ENCODE assay signal across 8 mouse cellular contexts in the genomic region with DNA sequence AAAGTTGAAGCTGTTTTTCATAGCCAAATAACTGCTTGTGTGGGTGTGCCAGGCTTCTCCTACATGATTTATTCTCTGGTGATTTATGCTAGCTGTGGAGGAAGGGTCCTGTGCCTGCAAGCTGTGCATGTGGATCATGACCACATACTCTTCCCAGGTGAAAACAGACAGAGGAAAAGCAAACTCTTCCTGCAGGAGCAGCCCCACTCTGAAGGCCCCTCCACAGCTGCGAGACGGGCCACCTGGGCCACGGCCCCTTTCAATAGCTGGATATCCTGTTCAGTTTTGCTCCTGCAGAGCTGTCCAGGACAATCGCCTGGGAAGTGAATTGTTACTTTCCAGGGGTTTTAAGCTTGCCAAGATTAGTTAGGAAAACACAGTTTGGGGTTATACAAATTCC.
DNase-seq lines count a peak whose midpoint lies in the region; ATAC-seq and TF ChIP-seq lines count a peak whose summit lies in the region.

No protein-coding gene starts in this region.

- H3K27me3 ChIP-seq in intestine, embryonic 16.5 days (replicated peaks; ENCODE audit: control insufficient read depth, insufficient read depth, low read length) = no peaks in the 10 kb centered on the region
- H3K27me3 ChIP-seq in intestine, postnatal 0 days (replicated peaks; ENCODE audit: control insufficient read depth, insufficient read depth, low read length) = no peaks in the 10 kb centered on the region
- H3K27me3 ChIP-seq in embryonic facial prominence, embryonic 14.5 days (replicated peaks; ENCODE audit: control insufficient read depth, insufficient read depth, low read length) = no peaks in the 10 kb centered on the region
- H3K27me3 ChIP-seq in forebrain, postnatal 0 days (ENCODE audit: insufficient read depth, low read length) = no peaks in the 10 kb centered on the region

- H3K4me2 ChIP-seq in intestine, embryonic 16.5 days (ENCODE audit: low read depth, low read length) = no peak overlapping the region
- no peak overlapping the region for H3K4me2 ChIP-seq in intestine, postnatal 0 days (replicated peaks; ENCODE audit: low read depth)
- H3K4me2 ChIP-seq in embryonic facial prominence, embryonic 14.5 days (ENCODE audit: low read depth, low read length) = no peak overlapping the region
- no peak overlapping the region for H3K4me2 ChIP-seq in forebrain, postnatal 0 days (ENCODE audit: low read depth)

- peak; percentile 50 for ATAC-seq in intestine, embryonic 16.5 days
- ATAC-seq in intestine, postnatal 0 days = no peak
- ATAC-seq in embryonic facial prominence, embryonic 14.5 days (ENCODE audit: low read depth) = peak; percentile 90
- ATAC-seq in forebrain, postnatal 0 days = no peak

- no peaks in the 10 kb centered on the region for H3K9me3 ChIP-seq in intestine, embryonic 16.5 days (ENCODE audit: control insufficient read depth, low read length)
- no peaks in the 10 kb centered on the region for H3K9me3 ChIP-seq in intestine, postnatal 0 days (ENCODE audit: control insufficient read depth)
- H3K9me3 ChIP-seq in embryonic facial prominence, embryonic 14.5 days (ENCODE audit: control insufficient read depth, low read length) = no peaks in the 10 kb centered on the region
- H3K9me3 ChIP-seq in forebrain, postnatal 0 days (ENCODE audit: low read length) = no peaks in the 10 kb centered on the region

- H3K4me3 ChIP-seq in intestine, embryonic 16.5 days (ENCODE audit: low read length) = no peak overlapping the region
- H3K4me3 ChIP-seq in intestine, postnatal 0 days (ENCODE audit: low read depth, low read length) = no peak overlapping the region
- H3K4me3 ChIP-seq in embryonic facial prominence, embryonic 14.5 days (ENCODE audit: low read depth, low read length) = no peak overlapping the region
- no peak overlapping the region for H3K4me3 ChIP-seq in forebrain, postnatal 0 days (ENCODE audit: low read depth, low read length)

- DNase-seq in embryonic facial prominence, embryonic 14.5 days (ENCODE audit: low spot score) = peak; percentile 88
- peak; percentile 40 for DNase-seq in heart, postnatal 4 days
- peak; percentile 14 for DNase-seq in lung, postnatal 10 days
- DNase-seq in right cerebral cortex, postnatal 25 days = no peak
- no peak for DNase-seq in forebrain, postnatal 0 days
- DNase-seq in testis, postnatal 14 days (ENCODE audit: low spot score) = no peak

- H3K36me3 ChIP-seq in intestine, embryonic 16.5 days (ENCODE audit: control insufficient read depth, insufficient read depth, low read length) = no peaks in the 10 kb centered on the region
- H3K36me3 ChIP-seq in intestine, postnatal 0 days (ENCODE audit: control insufficient read depth, insufficient read depth) = no peaks in the 10 kb centered on the region
- H3K36me3 ChIP-seq in embryonic facial prominence, embryonic 14.5 days (ENCODE audit: control insufficient read depth, insufficient read depth, low read length) = no peaks in the 10 kb centered on the region
- no peaks in the 10 kb centered on the region for H3K36me3 ChIP-seq in forebrain, postnatal 0 days (ENCODE audit: insufficient read depth)

- no peak overlapping the region for H3K9ac ChIP-seq in intestine, embryonic 16.5 days (ENCODE audit: low read depth, low read length)
- no peak overlapping the region for H3K9ac ChIP-seq in intestine, postnatal 0 days (ENCODE audit: low read depth, low read length)
- H3K9ac ChIP-seq in embryonic facial prominence, embryonic 14.5 days (ENCODE audit: low read depth, low read length) = no peak overlapping the region
- no peak overlapping the region for H3K9ac ChIP-seq in forebrain, postnatal 0 days

- TF ChIP-seq CTCF in intestine, postnatal 0 days (IDR thresholded peaks at IDR 0.05; ENCODE audit: low read depth) = no peak
- no peak for TF ChIP-seq CTCF in forebrain, postnatal 0 days (IDR thresholded peaks at IDR 0.05; ENCODE audit: low read depth)

- 43% methylated on average over 4 of the region's 4 CpGs for WGBS in intestine, embryonic 16.5 days
- 60% methylated on average over 4 of the region's 4 CpGs for WGBS in intestine, postnatal 0 days
- 30% methylated on average over 4 of the region's 4 CpGs for WGBS in embryonic facial prominence, embryonic 14.5 days
- 59% methylated on average over 4 of the region's 4 CpGs for WGBS in forebrain, postnatal 0 days

- H3K4me1 ChIP-seq in intestine, embryonic 16.5 days (ENCODE audit: control insufficient read depth, insufficient read depth, low read length) = no peaks in the 10 kb centered on the region
- no peaks in the 10 kb centered on the region for H3K4me1 ChIP-seq in intestine, postnatal 0 days (replicated peaks; ENCODE audit: control insufficient read depth, insufficient read depth, low read length)
- H3K4me1 ChIP-seq in embryonic facial prominence, embryonic 14.5 days (ENCODE audit: control insufficient read depth, insufficient read depth, low read length) = no peaks in the 10 kb centered on the region
- H3K4me1 ChIP-seq in forebrain, postnatal 0 days (ENCODE audit: insufficient read depth) = no peaks in the 10 kb centered on the region

- H3K27ac ChIP-seq in intestine, embryonic 16.5 days (ENCODE audit: low read length) = no peak overlapping the region
- H3K27ac ChIP-seq in intestine, postnatal 0 days (ENCODE audit: low read depth, low read length) = no peak overlapping the region
- peak overlapping the region; percentile 56; the same call in 1 of the 2 replicates for H3K27ac ChIP-seq in embryonic facial prominence, embryonic 14.5 days (replicated peaks; ENCODE audit: low read depth, low read length)
- H3K27ac ChIP-seq in forebrain, postnatal 0 days (ENCODE audit: low read depth, low read length) = no peak overlapping the region

Comparison
In these comparisons a context has a peak if more than half of its experiments do, and no peak if none do; other contexts are left out.
1. ATAC-seq: peak in intestine, embryonic 16.5 days (single experiment) and embryonic facial prominence, embryonic 14.5 days (single experiment); none in intestine, postnatal 0 days (single experiment) and forebrain, postnatal 0 days (single experiment).
2. DNase-seq: peak in embryonic facial prominence, embryonic 14.5 days (single experiment), heart, postnatal 4 days (single experiment) and lung, postnatal 10 days (single experiment); none in right cerebral cortex, postnatal 25 days (single experiment), forebrain, postnatal 0 days (single experiment) and testis, postnatal 14 days (single experiment).